Mouse (Mus musculus) hindbrain, embryonic 16.5 days (tissue): ENCODE data around the gene B230118H07Rik. TPM values are rescaled to one million over a fixed set of nuclear protein-coding genes. Genes with fewer than 3 reads are reported as not detected.

ENCODE experiments used
- ATAC-seq: fragments of 200-750 bp; cut with Nextera tagmentation; 2 replicates; pipeline ENCODE4 v1.8.0; 2017; ENCODE audit warnings: moderate TSS enrichment, moderate library complexity
- H3K27ac ChIP-seq: fragments of 300-500 bp; sonication (generic); 2 replicates; pipeline ENCODE4 v1.5.1; 2014; ENCODE audit warnings: low read depth, mild to moderate bottlenecking, control low read depth, low read length, moderate library complexity
- H3K27me3 ChIP-seq: fragments of 300-500 bp; sonication (generic); replicated peaks from 2 replicates; pipeline ENCODE4 v1.6.1; 2014; ENCODE audit warnings: low read length; ENCODE audit not compliant: control insufficient read depth, insufficient read depth
- H3K36me3 ChIP-seq: fragments of 300-500 bp; sonication (generic); 2 replicates; pipeline ENCODE4 v1.6.1; 2014; ENCODE audit warnings: mild to moderate bottlenecking, low read length, moderate library complexity, mixed read lengths; ENCODE audit not compliant: control insufficient read depth, insufficient read depth
- H3K4me1 ChIP-seq: fragments of 300-500 bp; sonication (generic); 2 replicates; pipeline ENCODE4 v1.6.1; 2014; ENCODE audit warnings: low read depth, low read length; ENCODE audit not compliant: control insufficient read depth, insufficient read depth
- H3K4me2 ChIP-seq: fragments of 300-500 bp; sonication (generic); 2 replicates; pipeline ENCODE4 v1.6.1; 2014; ENCODE audit warnings: mild to moderate bottlenecking, low read length, control low read depth, moderate library complexity
- H3K4me3 ChIP-seq: fragments of 300-500 bp; sonication (generic); 2 replicates; pipeline ENCODE4 v1.5.1; 2014; ENCODE audit warnings: mild to moderate bottlenecking, low read length, control low read depth, moderate library complexity
- H3K9ac ChIP-seq: fragments of 300-500 bp; sonication (generic); 2 replicates; pipeline ENCODE4 v1.6.1; 2014; ENCODE audit warnings: low read depth, mild to moderate bottlenecking, control low read depth, low read length, moderate library complexity
- H3K9me3 ChIP-seq: fragments of 300-500 bp; sonication (generic); 2 replicates; pipeline ENCODE4 v1.6.1; 2014; ENCODE audit warnings: mild to moderate bottlenecking, low read length, moderate library complexity; ENCODE audit not compliant: control insufficient read depth
- WGBS: fragments of 180-500 bp; shearing (Covaris S2); extraction: QIAGEN DNeasy Blood & Tissue Kit; methylation state at CpG from one replicate; pipeline ENCODE4 v1.1.7; 2014; 5-methylcytosine and 5-hydroxymethylcytosine counted together
- polyA plus RNA-seq: library from polyadenylated mRNA; unstranded; fragments of >200 nt; fragmentation: Nextera tagmentation; extraction: Ambion mirVana; gene quantifications from 2 replicates; pipeline ENCODE4 v1.2.1, GENCODE M21; 2015

The B230118H07Rik gene
- polyA plus RNA-seq, 1 experiment from 2014 or later, result 50.5 TPM

DNA sequence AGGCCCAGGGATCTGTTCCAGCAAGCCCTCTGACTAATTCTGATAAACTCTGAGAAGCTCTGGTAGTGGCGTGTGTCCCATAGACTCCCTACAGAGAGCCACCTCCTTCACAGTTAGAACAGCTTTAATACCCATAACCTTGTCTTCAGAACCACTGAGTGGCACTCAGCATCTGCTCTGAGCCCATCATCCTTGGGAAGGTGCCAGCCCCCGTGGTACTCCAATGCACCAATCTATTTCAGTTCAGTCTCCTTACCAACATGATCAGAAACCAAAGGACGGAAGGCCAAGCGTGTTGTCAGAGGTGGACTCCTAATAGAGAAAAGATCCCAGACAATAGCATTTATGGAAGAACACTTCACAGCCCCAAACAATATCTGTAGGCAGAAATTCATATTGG is 124.2 kb downstream of the B230118H07Rik start:
- no peak overlapping the region for H3K9ac ChIP-seq
- H3K27ac ChIP-seq, result no peak overlapping the region
- no peaks in the 10 kb centered on the region for H3K9me3 ChIP-seq
- H3K36me3 ChIP-seq, result no peaks in the 10 kb centered on the region
- H3K27me3 ChIP-seq, result no peaks in the 10 kb centered on the region
- no peak overlapping the region for H3K4me3 ChIP-seq
- WGBS, result 76% methylated on average over 4 of the region's 4 CpGs
- ATAC-seq, result no peak
- no peak overlapping the region for H3K4me2 ChIP-seq
- H3K4me1 ChIP-seq, result no peaks in the 10 kb centered on the region

DNA sequence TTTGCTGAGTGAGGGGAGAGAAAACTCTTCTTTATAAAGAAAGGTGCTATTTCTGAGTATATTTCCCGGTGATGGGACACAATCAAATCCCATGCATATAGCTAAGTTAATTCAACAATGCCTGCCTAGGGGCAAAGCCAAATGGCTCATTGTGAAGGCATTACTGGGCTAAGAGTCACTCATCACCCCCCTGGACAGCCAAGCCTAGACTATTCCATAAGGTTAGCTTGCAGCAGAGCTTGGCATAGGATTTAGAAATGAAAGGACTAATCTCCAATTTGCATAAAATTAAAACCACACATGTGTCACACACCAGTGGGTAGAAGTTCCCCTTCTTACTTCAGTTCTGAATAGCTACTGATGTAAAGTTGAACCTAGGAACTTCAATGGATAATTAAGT is 128.8 kb downstream of the B230118H07Rik start:
- H3K9ac ChIP-seq, result no peak overlapping the region
- no peak overlapping the region for H3K4me2 ChIP-seq
- H3K27ac ChIP-seq, result no peak overlapping the region
- no peak overlapping the region for H3K4me3 ChIP-seq
- no peaks in the 10 kb centered on the region for H3K4me1 ChIP-seq
- WGBS, result 85% methylated on average over 1 of the region's 1 CpGs
- H3K9me3 ChIP-seq, result no peaks in the 10 kb centered on the region
- no peak for ATAC-seq
- no peaks in the 10 kb centered on the region for H3K27me3 ChIP-seq
- no peaks in the 10 kb centered on the region for H3K36me3 ChIP-seq

DNA sequence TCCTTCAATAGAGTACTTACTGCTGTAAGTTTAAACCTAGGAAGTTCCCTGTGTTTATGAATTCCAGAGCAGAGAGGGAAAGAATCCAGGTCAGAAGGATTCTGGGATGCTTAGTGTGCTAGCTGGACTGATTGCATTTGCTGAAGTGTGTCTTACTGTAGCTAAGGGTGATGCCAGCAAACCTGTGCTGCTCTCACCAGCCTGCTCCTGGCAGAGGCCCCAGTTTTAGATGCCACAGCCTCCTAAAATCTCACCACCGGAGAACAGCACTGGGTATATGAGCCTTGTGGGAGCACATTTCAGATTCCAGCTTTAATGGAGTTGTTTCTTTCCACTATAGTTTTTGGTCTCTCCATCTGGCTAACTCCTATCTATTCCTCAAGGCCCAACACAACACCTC is 129.4 kb downstream of the B230118H07Rik start:
- ATAC-seq, result no peak
- Histone ChIP-seq H3K4me2 (no peak overlapping the region), H3K4me3 (no peak overlapping the region), H3K27me3 (no peaks in the 10 kb centered on the region), H3K27ac (no peak overlapping the region), H3K4me1 (no peaks in the 10 kb centered on the region), H3K9ac (no peak overlapping the region), H3K36me3 (no peaks in the 10 kb centered on the region), H3K9me3 (no peaks in the 10 kb centered on the region)
- 60% methylated on average over 1 of the region's 1 CpGs for WGBS

Other genes with a start within 250 kb of the B230118H07Rik start
- not detected in 2 replicates for gene Rag2, start 24.8 kb downstream of the B230118H07Rik start, polyA plus RNA-seq
- gene Rag1, start within 50 bp of the B230118H07Rik start, polyA plus RNA-seq, result 0.09 and 0.17 TPM in 2 replicates
- gene Traf6, start 28.9 kb upstream of the B230118H07Rik start, polyA plus RNA-seq, result 4.1 and 5.8 TPM in 2 replicates
- gene Prr5l, start 233.5 kb upstream of the B230118H07Rik start, polyA plus RNA-seq, result 6.0 and 6.3 TPM in 2 replicates
- gene Commd9, start 236.7 kb upstream of the B230118H07Rik start, polyA plus RNA-seq, result 98.7 and 104 TPM in 2 replicates